Mouse (Mus musculus): ENCODE data around the gene Mical3.

GRCm38 (mm10) chr6:121177118-121177708 lies 46.4 kb upstream of the Mical3 start:
- no peak for TF ChIP-seq POLR2A (IDR thresholded peaks at IDR 0.05; ENCODE audit: extremely low read depth, insufficient read depth, low read length)
- no peak for TF ChIP-seq CTCF (IDR thresholded peaks at IDR 0.05; ENCODE audit: extremely low read depth, insufficient read depth, low read length)

All from cortical plate, adult 2 months (tissue).